Mouse (Mus musculus) olfactory bulb, adult 2 months (tissue): ENCODE data around the gene Stard5.

ENCODE experiments used
- CTCF ChIP-seq: fragments of 200-500 bp; IDR thresholded peaks from 2 replicates; pipeline ENCODE4 v1.5.1; 2012; ENCODE audit warnings: low read depth, mild to moderate bottlenecking, low read length, moderate library complexity; ENCODE audit not compliant: insufficient read depth
- POLR2A ChIP-seq: fragments of 200-500 bp; IDR thresholded peaks from 2 replicates; pipeline ENCODE4 v1.6.1; 2012; ENCODE audit warnings: mild to moderate bottlenecking, low read depth, low read length, moderate library complexity; ENCODE audit not compliant: insufficient read depth

DNA sequence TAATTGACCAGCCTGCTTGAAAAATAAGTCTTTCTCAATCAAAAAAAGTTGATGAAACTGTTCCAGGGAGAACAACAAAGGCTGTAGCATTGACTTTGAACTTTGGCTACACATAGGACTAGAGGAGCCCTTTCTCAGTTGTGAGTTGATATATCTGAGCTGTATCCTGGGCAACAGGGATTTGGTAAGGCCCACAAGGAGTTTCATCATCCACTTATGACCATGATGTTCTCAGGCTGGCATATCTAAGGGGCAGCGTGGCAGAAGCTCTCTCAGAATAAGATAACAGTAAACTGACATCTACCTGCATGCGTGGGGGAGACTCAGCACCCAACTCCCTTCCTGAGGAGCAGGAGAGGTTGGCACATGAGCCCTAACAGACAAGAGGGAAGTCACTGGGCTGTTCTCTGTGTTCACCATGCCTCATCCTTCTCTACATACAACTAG lies 21.9 kb downstream of the Stard5 start:
- TF ChIP-seq CTCF: no peak
- no peak for TF ChIP-seq POLR2A
